Mouse (Mus musculus) monocyte, adult 59 days (primary cell): ENCODE data around the gene Xpo5. TPM values are rescaled to one million over a fixed set of nuclear protein-coding genes. Genes with fewer than 3 reads are reported as not detected.

Experiments used
- total RNA-seq, 2 experiments: library from RNA; stranded (reverse); gene quantifications; one replicate each; pipeline ENCODE4 v1.2.4; 2023

Gene Xpo5
- 10 to 100 TPM; 20.7 to 21.4 TPM for total RNA-seq

DNA sequence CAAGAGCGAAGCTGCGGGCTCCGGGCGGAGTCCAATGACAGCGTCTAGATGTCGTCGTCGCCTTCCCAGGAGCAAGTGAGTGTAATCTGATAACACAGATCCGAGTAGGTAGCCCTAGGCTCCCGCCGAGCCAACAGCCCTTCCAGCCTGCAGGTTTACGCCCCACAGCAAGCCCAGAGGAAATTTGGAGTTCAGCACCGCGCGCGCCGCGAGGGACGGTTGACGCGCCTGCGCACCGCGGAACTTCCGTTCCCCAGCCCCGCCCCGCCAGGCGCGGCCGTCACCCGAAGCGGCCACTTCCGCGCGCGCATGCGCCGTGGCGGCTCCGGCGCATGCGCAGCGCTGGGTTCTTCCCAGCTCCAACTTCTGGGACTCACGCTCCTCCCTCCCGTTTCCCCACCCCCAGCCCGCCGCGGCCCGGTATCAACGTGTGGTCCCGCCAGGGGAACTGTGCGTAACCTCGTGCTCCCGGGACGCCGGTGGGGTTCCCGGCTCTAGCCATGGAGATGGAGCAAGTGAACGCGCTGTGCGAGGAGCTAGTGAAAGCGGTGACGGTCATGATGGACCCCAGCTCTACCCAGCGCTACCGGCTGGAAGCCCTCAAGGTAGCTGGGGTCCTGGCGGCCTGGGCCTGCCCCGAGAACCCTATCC is at the start of gene Xpo5, which contains the start of gene Polh:
Gene Xpo5 (plus strand): TSS at position 362 of the 651 bp plus-strand sequence.
Gene Polh (minus strand): TSS at position 225 of the 651 bp plus-strand sequence.

GRCm38 (mm10) chr17:46152847-46153782 is 49.5 kb upstream of the Xpo5 start, which contains the start of gene Mad2l1bp:
Gene Mad2l1bp (minus strand): TSS chr17:46153553.

GRCm38 (mm10) chr17:46160686-46161085 is 41.9 kb upstream of the Xpo5 start, which contains the start of gene Gtpbp2:
Gene Gtpbp2 (plus strand): TSS chr17:46161032.

GRCm38 (mm10) chr17:46247512-46248188 is 45.1 kb downstream of the Xpo5 start, which contains the start of the genes Polr1c and Yipf3:
Gene Polr1c (minus strand): TSS chr17:46248054.
Gene Yipf3 (plus strand): TSS chr17:46248080.

DNA sequence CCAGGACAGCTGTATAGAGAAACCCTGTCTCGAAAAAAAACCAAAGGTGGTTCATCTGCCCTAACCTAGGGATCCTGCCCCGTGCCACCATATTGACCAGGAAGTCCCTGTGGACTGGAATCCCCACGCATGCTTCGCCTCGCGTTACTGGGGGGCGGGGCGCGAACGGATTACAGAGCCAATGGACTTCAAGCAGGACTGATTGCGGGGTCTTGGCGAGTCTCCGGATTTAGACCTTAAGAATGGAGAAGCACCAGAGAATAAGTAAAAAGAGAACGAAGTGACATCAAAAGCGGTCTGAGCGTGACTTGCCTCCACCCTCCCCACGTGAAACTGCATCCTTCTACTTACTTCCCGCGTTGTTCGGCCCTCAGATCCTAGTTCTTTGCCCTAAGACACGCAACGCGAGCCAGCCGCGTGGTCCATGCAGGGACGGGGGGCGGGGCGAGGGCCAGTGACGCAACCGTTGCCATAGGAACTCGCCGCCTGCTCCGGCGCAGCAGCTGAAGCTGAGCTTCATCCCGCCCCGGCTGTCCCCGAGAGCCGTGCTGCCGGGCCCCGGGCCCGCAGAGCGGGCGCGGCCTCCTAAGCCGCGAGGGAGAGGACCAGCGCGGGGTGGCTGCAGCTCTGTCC is 51.0 kb downstream of the Xpo5 start, which contains the start of gene Lrrc73:
Gene Lrrc73 (plus strand): TSS at position 80 of the 633 bp plus-strand sequence.

DNA sequence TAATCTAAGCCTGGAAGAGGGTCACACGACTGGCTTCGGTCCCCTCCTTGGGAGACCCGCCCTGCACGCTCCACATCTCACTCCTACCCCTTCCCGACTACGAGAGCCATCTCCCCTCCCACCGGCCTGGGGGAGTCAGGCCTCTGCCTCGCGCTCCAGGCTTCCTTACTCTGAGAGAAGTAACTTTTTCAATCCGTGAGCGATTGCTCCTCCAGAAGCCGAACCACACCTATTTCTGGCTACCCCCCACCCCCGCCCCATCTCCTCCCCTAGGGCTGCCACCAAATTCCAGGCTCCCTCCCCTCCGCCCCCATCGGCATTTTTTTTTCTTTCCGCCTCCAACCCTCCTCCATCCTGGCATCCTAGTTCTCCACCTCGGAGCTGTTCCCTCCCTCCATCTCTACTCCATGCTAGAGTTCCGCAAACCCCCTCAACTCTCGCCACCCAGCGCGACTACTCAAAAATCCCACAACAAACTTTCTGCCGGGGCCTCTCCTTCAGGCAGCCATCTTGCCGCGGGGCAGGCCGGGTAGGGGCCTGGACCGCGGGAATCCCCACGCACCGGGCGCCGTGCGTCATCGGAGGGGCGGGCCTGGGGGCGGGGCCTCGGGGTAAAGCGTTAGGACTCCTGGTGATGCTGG is 80.0 kb downstream of the Xpo5 start, which contains the start of gene Tjap1:
Gene Tjap1 (minus strand): TSS at position 544 of the 641 bp plus-strand sequence.

Other genes starting within 250 kb of the Xpo5 start
- gene Vegfa, start 170.4 kb upstream of the Xpo5 start, total RNA-seq: 10 to 100 TPM; 25.4 to 41.1 TPM
- 10 to 100 TPM; 39.4 to 47.5 TPM for gene Mrps18a, start 91.8 kb upstream of the Xpo5 start, total RNA-seq
- under 1 TPM in 1 of 2 experiments, not detected in 1; 0.86 TPM for gene Rsph9, start 58.6 kb upstream of the Xpo5 start, total RNA-seq
- 10 to 100 TPM; 19.5 to 20.0 TPM for gene Mad2l1bp, start 49.2 kb upstream of the Xpo5 start, total RNA-seq
- 100 to 1,000 TPM; 116 to 122 TPM for gene Gtpbp2, start 41.8 kb upstream of the Xpo5 start, total RNA-seq
- gene Polh, start 137 bp upstream of the Xpo5 start, total RNA-seq: 1 to 10 TPM; 5.6 to 6.1 TPM
- 10 to 100 TPM; 28.4 to 32.7 TPM for gene Polr1c, start 45.3 kb downstream of the Xpo5 start, total RNA-seq
- gene Yipf3, start 45.3 kb downstream of the Xpo5 start, total RNA-seq: 100 to 1,000 TPM in 1 of 2 experiments, 10 to 100 TPM in 1; 95.4 to 118 TPM
- 1 to 10 TPM; 2.0 to 3.0 TPM for gene Lrrc73, start 50.7 kb downstream of the Xpo5 start, total RNA-seq
- 10 to 100 TPM; 44.5 to 50.8 TPM for gene Tjap1, start 80.2 kb downstream of the Xpo5 start, total RNA-seq
- gene Dlk2, start 94.6 kb downstream of the Xpo5 start, total RNA-seq: not detected
- 10 to 100 TPM in 1 of 2 experiments, 1 to 10 TPM in 1; 9.6 to 10.1 TPM for gene Abcc10, start 125.6 kb downstream of the Xpo5 start, total RNA-seq
- 10 to 100 TPM; 22.7 to 24.0 TPM for gene Zfp318, start 180.9 kb downstream of the Xpo5 start, total RNA-seq
- gene Crip3, start 226.1 kb downstream of the Xpo5 start, total RNA-seq: not detected
- not detected for gene Slc22a7, start 235.7 kb downstream of the Xpo5 start, total RNA-seq